Mouse (Mus musculus): ENCODE measurements at regions not wholly inside any gene's neighbourhood (a gene's known extent, or its start where the extent isn't known, plus 50 kb on each side); places are given as distances from the start of the nearest gene placed in this dataset.
A peak's percentile ranks its signal among the peaks of the same experiment; 100 is the strongest.

- no peak for DNase-seq (ENCODE audit: low spot score)
Measured at GRCm38 (mm10) chr7:113113266-113113893, 93.9 kb upstream of the Arntl start.

GRCm38 (mm10) chr7:113117599-113117998, 89.7 kb upstream of the Arntl start:
- DNase-seq (ENCODE audit: low spot score): no peak

GRCm38 (mm10) chr7:113121911-113122319, 85.3 kb upstream of the Arntl start:
- DNase-seq (ENCODE audit: low spot score): peak; percentile 6

- no peak for DNase-seq (ENCODE audit: low spot score)
Measured at GRCm38 (mm10) chr7:113126010-113126409, 81.3 kb upstream of the Arntl start.

GRCm38 (mm10) chr7:113130552-113130951, 76.7 kb upstream of the Arntl start:
- DNase-seq (ENCODE audit: low spot score): no peak

GRCm38 (mm10) chr7:113131945-113132538, 75.2 kb upstream of the Arntl start:
- DNase-seq (ENCODE audit: low spot score): peak; percentile 77

- DNase-seq (ENCODE audit: low spot score): peak; percentile 13
Measured at GRCm38 (mm10) chr7:113133891-113134290, 73.4 kb upstream of the Arntl start.

- DNase-seq (ENCODE audit: low spot score): no peak
Measured at GRCm38 (mm10) chr7:113140011-113140438, 67.2 kb upstream of the Arntl start.

GRCm38 (mm10) chr7:113141846-113142683, 65.2 kb upstream of the Arntl start:
- no peak for DNase-seq (ENCODE audit: low spot score)

GRCm38 (mm10) chr7:113143552-113143951, 63.7 kb upstream of the Arntl start:
- DNase-seq (ENCODE audit: low spot score): peak; percentile 77

GRCm38 (mm10) chr7:113145046-113145445, 62.2 kb upstream of the Arntl start:
- DNase-seq (ENCODE audit: low spot score): no peak

- no peak for DNase-seq (ENCODE audit: low spot score)
Measured at GRCm38 (mm10) chr7:113146108-113146507, 61.2 kb upstream of the Arntl start.

- no peak for DNase-seq (ENCODE audit: low spot score)
Measured at GRCm38 (mm10) chr7:113146526-113146925, 60.7 kb upstream of the Arntl start.

- DNase-seq (ENCODE audit: low spot score): no peak
Measured at GRCm38 (mm10) chr7:113147391-113148332, 59.6 kb upstream of the Arntl start.

GRCm38 (mm10) chr7:113148700-113149099, 58.6 kb upstream of the Arntl start:
- DNase-seq (ENCODE audit: low spot score): no peak

GRCm38 (mm10) chr7:113149966-113150470, 57.2 kb upstream of the Arntl start:
- DNase-seq (ENCODE audit: low spot score): no peak

GRCm38 (mm10) chr7:113150789-113151188, 56.5 kb upstream of the Arntl start:
- peak; percentile 26 for DNase-seq (ENCODE audit: low spot score)

- no peak for DNase-seq (ENCODE audit: low spot score)
Measured at GRCm38 (mm10) chr7:113151499-113151898, 55.8 kb upstream of the Arntl start.

GRCm38 (mm10) chr7:113153386-113153785, 53.9 kb upstream of the Arntl start:
- no peak for DNase-seq (ENCODE audit: low spot score)

GRCm38 (mm10) chr7:113154066-113154465, 53.2 kb upstream of the Arntl start:
- no peak for DNase-seq (ENCODE audit: low spot score)

- DNase-seq (ENCODE audit: low spot score): no peak
Measured at GRCm38 (mm10) chr7:113156366-113156765, 50.9 kb upstream of the Arntl start.
